Mouse (Mus musculus) C2C12 (cell line): ENCODE data around the gene Kcnk12. TPM values are rescaled to one million over a fixed set of nuclear protein-coding genes. Genes with fewer than 3 reads are reported as not detected.
A peak's percentile ranks its signal among the peaks of the same experiment; 100 is the strongest.

Experiments
- H3K27me3 ChIP-seq: one replicate; pipeline ENCODE4 v1.6.1; 2011; ENCODE audit not compliant: control insufficient read depth, insufficient read depth, insufficient read length
- H3K36me3 ChIP-seq: one replicate; pipeline ENCODE4 v1.6.1; 2011; ENCODE audit not compliant: control insufficient read depth, insufficient read depth
- H3K4me3 ChIP-seq: one replicate; pipeline ENCODE4 v1.5.1; 2011; ENCODE audit warnings: mild to moderate bottlenecking, control low read depth; ENCODE audit not compliant: poor library complexity, insufficient read depth, severe bottlenecking
- H3K79me2 ChIP-seq: one replicate; pipeline ENCODE4 v1.6.1; 2011; ENCODE audit not compliant: control insufficient read depth, insufficient read depth
- H3K79me3 ChIP-seq: one replicate; pipeline ENCODE4 v1.6.1; 2011; ENCODE audit warnings: low read depth, control low read depth
- H3ac ChIP-seq: one replicate; pipeline ENCODE3; 2011; ENCODE audit warnings: low read depth; ENCODE audit not compliant: control insufficient read depth, insufficient read length
- CEBPB ChIP-seq: IDR thresholded peaks from one replicate; pipeline ENCODE4 v1.6.1; 2011; ENCODE audit warnings: low read depth, mild to moderate bottlenecking, control low read depth, moderate library complexity
- CTCF ChIP-seq: IDR thresholded peaks from one replicate; pipeline ENCODE4 v1.5.1; 2011; ENCODE audit not compliant: control insufficient read depth, insufficient read depth, insufficient read length
- FOSL1 ChIP-seq: IDR thresholded peaks from one replicate; pipeline ENCODE4 v1.8.0; 2011; ENCODE audit warnings: mild to moderate bottlenecking, low read length; ENCODE audit not compliant: poor library complexity, insufficient read depth, severe bottlenecking
- MAX ChIP-seq: IDR thresholded peaks from one replicate; pipeline ENCODE4 v1.6.1; 2011; ENCODE audit warnings: mild to moderate bottlenecking, control low read depth
- MYOD1 ChIP-seq: IDR thresholded peaks from one replicate; pipeline ENCODE4 v1.6.1; 2011; ENCODE audit warnings: low read depth; ENCODE audit not compliant: control insufficient read depth, insufficient read length
- MYOG ChIP-seq: IDR thresholded peaks from one replicate; pipeline ENCODE4 v1.6.1; 2011; ENCODE audit not compliant: control insufficient read depth, insufficient read length; ENCODE audit errors: extremely low read depth
- USF1 ChIP-seq: IDR thresholded peaks from one replicate; pipeline ENCODE4 v1.6.1; 2011; ENCODE audit warnings: low read depth, mild to moderate bottlenecking, control low read depth, moderate library complexity
- polyA plus RNA-seq: library from polyadenylated mRNA; unstranded; fragments of >200 nt; fragmentation: generic; extraction: Trizol; gene quantifications from one replicate; pipeline ENCODE4 v1.2.1, GENCODE M21; 2012; ENCODE audit warnings: missing spikeins

Gene Kcnk12
- polyA plus RNA-seq, 1 experiment = 0.30 TPM

DNA sequence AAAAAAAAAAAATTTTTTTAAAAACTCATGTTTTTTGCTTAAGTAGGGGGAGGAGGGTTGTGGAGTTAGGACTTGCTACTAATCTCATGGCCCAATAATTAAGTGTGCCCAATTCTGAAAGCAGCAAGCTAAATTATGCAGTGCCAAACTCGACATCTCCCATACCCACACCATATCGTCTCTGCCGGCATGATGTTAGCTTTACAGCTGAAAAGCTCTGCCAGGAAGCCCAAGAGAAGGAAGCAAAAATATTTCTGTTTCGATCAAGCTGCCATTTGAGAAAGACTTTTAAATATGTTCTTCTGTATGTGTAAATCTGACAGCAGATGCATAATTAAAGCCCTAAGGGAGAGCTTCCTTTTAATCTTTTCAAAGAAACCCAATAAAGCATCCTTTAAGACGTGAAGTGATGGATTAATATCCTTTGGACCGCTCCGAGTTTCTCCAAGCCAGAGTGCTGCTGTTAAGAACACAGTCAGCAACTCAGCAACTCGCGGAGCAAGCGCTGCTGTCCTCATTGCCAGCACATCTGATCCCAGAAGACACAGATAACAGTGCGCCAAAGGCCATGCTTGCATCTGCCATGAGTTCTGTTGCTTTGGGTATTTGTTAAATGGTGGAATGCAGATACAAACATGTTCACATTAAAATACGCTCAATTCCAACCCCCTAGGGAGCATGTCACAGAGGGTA, 5.0 kb downstream of the Kcnk12 start:
- Histone ChIP-seq H3K36me3 (no peaks in the 10 kb centered on the region), H3ac (no peak overlapping the region), H3K27me3 (peaks cover 7% of the 10 kb centered on the region), H3K79me3 (no peaks in the 10 kb centered on the region), H3K79me2 (no peaks in the 10 kb centered on the region), H3K4me3 (no peak overlapping the region)
- TF ChIP-seq USF1 = no peak
- TF ChIP-seq CEBPB = no peak
- TF ChIP-seq CTCF = no peak

DNA sequence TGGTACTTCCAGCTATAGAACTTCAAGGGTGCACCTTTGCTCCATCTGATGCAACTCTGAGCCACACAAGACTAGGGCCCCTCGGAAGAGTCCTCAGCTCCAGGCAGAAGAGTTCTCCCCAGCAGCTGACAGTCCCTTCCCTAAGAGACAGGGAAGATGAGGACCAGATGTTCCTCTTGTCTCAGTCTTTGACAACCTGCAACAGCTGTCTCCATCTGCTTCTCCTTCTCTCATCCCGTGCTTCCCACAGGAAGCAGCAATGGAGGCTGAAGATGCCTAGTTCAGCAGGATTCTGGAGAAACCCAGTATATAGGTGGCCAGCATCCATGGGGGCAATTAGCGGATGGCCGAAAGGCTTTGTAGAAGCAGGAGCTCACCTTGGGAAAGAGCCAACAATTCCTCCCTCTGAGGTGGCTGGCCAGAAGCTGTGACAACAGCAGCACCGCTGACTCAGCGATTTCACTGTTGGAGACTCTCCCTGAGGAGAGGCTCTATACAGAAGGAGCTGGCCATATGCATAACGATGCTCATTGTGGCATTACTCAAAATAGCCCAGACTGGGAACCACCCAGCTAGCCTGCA, 6.2 kb downstream of the Kcnk12 start:
- Histone ChIP-seq H3K79me2 (no peaks in the 10 kb centered on the region), H3K79me3 (no peaks in the 10 kb centered on the region), H3K36me3 (no peaks in the 10 kb centered on the region), H3K4me3 (no peak overlapping the region), H3ac (no peak overlapping the region), H3K27me3 (peaks cover 2% of the 10 kb centered on the region)
- TF ChIP-seq CEBPB (no peak), CTCF (no peak), MAX (no peak), MYOG (no peak), MYOD1 (peak; percentile 39), FOSL1 (no peak), USF1 (no peak)

DNA sequence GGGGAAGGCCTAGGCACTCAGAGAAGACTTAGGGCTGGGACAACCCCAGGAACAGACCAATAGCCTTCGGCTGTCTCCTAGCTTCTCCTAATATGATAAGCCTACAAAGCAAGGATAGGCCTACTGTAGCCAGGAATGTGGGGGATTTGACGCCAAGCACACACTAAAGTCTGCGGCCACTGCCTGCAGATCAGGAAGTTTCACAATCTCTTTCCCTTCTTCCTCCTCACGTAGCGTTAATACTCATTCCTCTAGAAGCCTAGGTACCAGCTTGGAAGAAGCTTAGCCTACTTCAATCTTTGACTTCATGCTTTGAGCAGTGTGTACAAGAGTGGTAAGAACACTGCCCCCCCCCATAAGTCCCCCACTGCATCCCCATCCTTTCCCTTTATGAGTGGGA, 7.1 kb downstream of the Kcnk12 start:
- Histone ChIP-seq H3ac (no peak overlapping the region), H3K79me3 (no peaks in the 10 kb centered on the region), H3K4me3 (no peak overlapping the region), H3K79me2 (no peaks in the 10 kb centered on the region), H3K36me3 (no peaks in the 10 kb centered on the region), H3K27me3 (no peaks in the 10 kb centered on the region)
- no peak for TF ChIP-seq MYOG

DNA sequence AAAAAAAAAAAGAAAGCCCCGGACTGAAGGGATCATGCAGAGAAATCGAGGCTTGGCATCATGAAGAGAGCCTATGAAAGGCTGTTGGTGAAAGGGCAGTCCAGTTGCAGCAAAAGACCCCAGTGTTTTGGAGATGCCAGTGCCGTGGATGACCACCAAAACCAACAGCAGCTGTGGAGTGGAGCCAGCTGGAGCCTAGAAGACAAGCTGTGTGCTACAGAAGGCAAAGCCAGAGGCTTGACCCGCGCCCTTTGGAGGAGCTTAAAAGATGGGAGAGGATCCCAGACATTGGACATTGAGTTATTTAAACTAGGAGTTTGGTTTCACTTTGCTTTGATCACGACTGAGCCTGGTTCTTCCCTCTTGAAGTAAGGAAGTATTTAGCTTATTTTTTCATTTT, 9.6 kb downstream of the Kcnk12 start:
- Histone ChIP-seq H3K4me3 (no peak overlapping the region), H3K27me3 (no peaks in the 10 kb centered on the region), H3K79me3 (no peaks in the 10 kb centered on the region), H3K79me2 (no peaks in the 10 kb centered on the region), H3ac (no peak overlapping the region), H3K36me3 (no peaks in the 10 kb centered on the region)
- TF ChIP-seq USF1 = no peak
- TF ChIP-seq FOSL1 = no peak
- no peak for TF ChIP-seq MYOD1
- TF ChIP-seq MYOG = no peak
- no peak for TF ChIP-seq CEBPB
- no peak for TF ChIP-seq MAX
- no peak for TF ChIP-seq CTCF

DNA sequence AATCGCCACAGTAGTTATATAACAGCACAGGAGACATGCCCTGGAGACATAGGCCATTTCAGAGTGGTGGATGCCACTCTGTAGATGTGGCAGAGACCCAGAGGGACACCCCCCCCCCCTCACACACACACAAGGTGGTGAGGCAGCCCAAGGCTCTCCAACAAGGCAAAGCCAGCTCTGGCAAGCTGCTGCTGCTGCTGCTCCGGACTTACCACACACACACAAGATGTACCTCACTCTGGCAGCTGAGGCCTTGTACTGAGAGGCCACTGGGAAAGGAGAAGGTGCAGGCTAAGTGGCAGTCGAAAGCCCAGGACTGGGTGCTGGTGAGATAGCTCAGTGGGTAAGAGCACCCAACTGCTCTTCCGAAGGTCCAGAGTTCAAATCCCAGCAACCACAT, 10.1 kb downstream of the Kcnk12 start:
- Histone ChIP-seq H3ac (no peak overlapping the region), H3K79me2 (no peaks in the 10 kb centered on the region), H3K79me3 (no peaks in the 10 kb centered on the region), H3K4me3 (no peak overlapping the region), H3K36me3 (no peaks in the 10 kb centered on the region), H3K27me3 (no peaks in the 10 kb centered on the region)
- TF ChIP-seq CEBPB = no peak
- TF ChIP-seq MAX = no peak
- no peak for TF ChIP-seq USF1
- no peak for TF ChIP-seq FOSL1

DNA sequence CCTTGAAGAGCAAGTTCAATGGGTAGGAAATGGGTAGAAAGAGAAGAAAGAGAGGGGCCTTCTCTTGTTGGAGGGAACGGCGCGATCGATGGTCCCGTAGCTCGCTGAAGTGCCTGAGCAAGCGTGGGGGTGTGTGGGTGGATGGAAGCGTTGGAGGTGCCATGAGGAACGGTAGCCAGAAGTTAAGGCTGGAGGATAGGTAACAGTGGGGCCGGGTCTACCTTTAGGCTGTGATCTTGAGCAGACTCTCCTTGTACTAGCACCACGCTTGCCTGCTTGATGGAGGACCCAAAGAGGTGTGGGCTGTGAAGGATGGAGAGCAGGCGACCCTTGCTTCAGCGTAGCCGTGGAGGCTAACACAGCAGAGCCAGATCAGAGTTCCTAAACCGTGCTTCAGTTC, 12.1 kb downstream of the Kcnk12 start:
- no peaks in the 10 kb centered on the region for H3K36me3 ChIP-seq
- no peaks in the 10 kb centered on the region for H3K27me3 ChIP-seq
- no peak overlapping the region for H3ac ChIP-seq
- H3K4me3 ChIP-seq = no peak overlapping the region
- no peaks in the 10 kb centered on the region for H3K79me2 ChIP-seq
- H3K79me3 ChIP-seq = no peaks in the 10 kb centered on the region
- TF ChIP-seq FOSL1 = no peak
- TF ChIP-seq MYOG = no peak
- no peak for TF ChIP-seq MAX
- no peak for TF ChIP-seq CEBPB
- no peak for TF ChIP-seq CTCF
- TF ChIP-seq USF1 = no peak
- TF ChIP-seq MYOD1 = no peak
